Mouse (Mus musculus): Measurements from ENCODE around the gene Fbxo41. TPM values are rescaled to one million over a fixed set of nuclear protein-coding genes. Genes with fewer than 3 reads are reported as not detected.

The Fbxo41 gene
- polyA plus RNA-seq, 1 experiment from 2014 or later = 0.47 TPM

DNA sequence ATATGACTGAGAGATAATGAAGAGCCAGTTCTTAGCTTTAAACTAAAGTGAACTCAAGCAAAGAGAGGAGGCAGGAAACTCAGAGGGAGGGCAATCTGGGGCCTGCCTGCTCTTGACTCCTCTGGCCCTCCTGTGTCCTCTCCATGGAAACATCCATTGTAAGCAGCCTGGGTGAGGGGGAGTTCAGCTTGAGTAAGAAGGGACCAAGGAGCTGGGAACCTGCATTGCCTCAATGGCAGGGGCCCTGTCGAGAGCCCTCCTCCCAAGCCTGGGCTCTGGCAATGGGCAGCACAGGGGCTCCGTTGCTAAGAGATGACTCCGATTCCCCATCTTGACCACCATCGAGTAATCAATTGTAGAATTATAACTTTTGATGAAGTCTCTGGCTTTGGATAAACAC lies 14.3 kb downstream of the Fbxo41 start:
- no peak overlapping the region for H3K9ac ChIP-seq
- 81% methylated on average over 4 of the region's 4 CpGs for WGBS
- H3K27me3 ChIP-seq = peaks cover 68% of the 10 kb centered on the region
- H3K36me3 ChIP-seq = no peaks in the 10 kb centered on the region
- H3K4me3 ChIP-seq = no peak overlapping the region
- no peaks in the 10 kb centered on the region for H3K9me3 ChIP-seq
- H3K4me2 ChIP-seq (replicated peaks) = no peak overlapping the region
- H3K27ac ChIP-seq = no peak overlapping the region
- ATAC-seq (ENCODE audit: low FRiP score, low read depth) = no peak
- H3K4me1 ChIP-seq = peaks cover 36% of the 10 kb centered on the region

DNA sequence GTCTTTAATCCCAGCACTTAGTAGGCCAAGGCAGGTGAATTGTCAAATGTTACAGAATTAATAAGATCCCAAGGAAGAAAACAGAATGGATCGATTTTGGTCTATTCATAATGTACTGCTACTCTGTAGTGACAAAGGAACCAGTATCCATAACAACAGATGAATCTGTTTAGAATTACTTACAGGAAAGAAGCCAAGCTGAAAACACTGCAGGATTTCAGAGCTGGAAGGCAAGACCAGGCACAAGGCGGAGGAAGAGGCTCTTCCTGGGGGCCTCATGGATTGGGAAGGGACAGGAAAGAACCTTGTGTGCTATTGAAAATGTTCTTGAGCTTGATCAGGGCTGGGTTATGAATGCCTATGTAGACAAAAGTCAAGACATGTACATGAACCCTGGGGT lies 17.1 kb downstream of the Fbxo41 start:
- H3K27me3 ChIP-seq = peaks cover 93% of the 10 kb centered on the region
- no peaks in the 10 kb centered on the region for H3K9me3 ChIP-seq
- no peak overlapping the region for H3K27ac ChIP-seq
- H3K4me2 ChIP-seq (replicated peaks) = no peak overlapping the region
- 66% methylated on average over 2 of the region's 2 CpGs for WGBS
- no peaks in the 10 kb centered on the region for H3K36me3 ChIP-seq
- H3K4me3 ChIP-seq = no peak overlapping the region
- H3K4me1 ChIP-seq = peaks cover 30% of the 10 kb centered on the region
- no peak for ATAC-seq (ENCODE audit: low FRiP score, low read depth)
- no peak overlapping the region for H3K9ac ChIP-seq

GRCm38 (mm10) chr6:85483843-85484721 lies 18.7 kb downstream of the Fbxo41 start:
- H3K4me1 ChIP-seq = peaks cover 16% of the 10 kb centered on the region
- ATAC-seq (ENCODE audit: low FRiP score, low read depth) = no peak
- no peak overlapping the region for H3K27ac ChIP-seq
- H3K27me3 ChIP-seq = peaks cover 99% of the 10 kb centered on the region
- H3K36me3 ChIP-seq = no peaks in the 10 kb centered on the region
- peak overlapping the region; percentile 45 for H3K4me3 ChIP-seq
- no peaks in the 10 kb centered on the region for H3K9me3 ChIP-seq
- WGBS = 4% methylated on average over 92 of the region's 92 CpGs
- peak overlapping the region; percentile 35; the same call in 1 of the 2 replicates for H3K9ac ChIP-seq
- H3K4me2 ChIP-seq (replicated peaks) = peak overlapping the region; percentile 71

DNA sequence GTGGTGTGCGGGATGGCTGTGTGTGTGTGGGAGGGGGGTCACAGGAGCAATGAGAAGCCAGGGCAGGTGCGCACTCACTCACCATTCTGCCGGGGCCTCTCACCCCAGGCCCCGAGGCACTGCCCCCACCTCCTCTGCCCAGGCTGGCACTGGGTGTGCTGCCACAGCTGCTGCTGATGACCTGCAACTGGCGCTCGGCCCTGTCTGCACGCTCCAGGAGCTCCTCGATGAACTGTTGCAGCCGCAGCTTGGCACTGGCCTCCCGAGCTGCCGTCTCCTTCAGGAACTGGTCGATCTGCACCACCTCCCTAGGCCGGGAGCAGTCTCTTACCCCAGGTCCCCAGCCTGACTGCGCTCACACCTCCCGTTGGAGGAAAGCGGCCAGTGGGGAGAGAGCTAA lies 22.1 kb downstream of the Fbxo41 start:
- Histone ChIP-seq H3K4me1 (peaks cover 21% of the 10 kb centered on the region), H3K27me3 (peaks cover 81% of the 10 kb centered on the region), H3K9ac (no peak overlapping the region), H3K4me2 (replicated peaks) (no peak overlapping the region), H3K36me3 (no peaks in the 10 kb centered on the region), H3K9me3 (no peaks in the 10 kb centered on the region), H3K27ac (no peak overlapping the region), H3K4me3 (no peak overlapping the region)
- no peak for ATAC-seq (ENCODE audit: low FRiP score, low read depth)
- WGBS = 71% methylated on average over 16 of the region's 16 CpGs

DNA sequence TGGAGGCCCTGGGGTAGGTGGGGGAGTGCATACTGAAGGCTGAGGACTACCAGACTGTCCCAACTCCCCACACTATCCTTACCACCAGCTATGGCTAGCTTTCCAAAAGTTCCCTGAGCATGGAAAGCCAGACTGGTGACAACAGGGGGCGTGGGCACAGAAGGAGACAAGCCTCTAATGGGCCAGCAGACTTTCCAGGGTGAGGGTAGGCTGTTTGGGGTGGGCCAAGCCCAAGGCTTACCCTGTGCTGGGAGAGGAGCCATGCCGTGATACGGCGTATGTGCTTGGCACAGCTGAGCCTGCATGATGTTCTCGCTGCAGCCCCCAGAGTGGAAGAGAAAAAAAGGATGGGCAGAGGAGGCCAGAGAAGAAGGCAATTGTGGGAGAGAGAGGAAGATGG lies 22.8 kb downstream of the Fbxo41 start:
- 85% methylated on average over 5 of the region's 5 CpGs for WGBS
- H3K9me3 ChIP-seq = no peaks in the 10 kb centered on the region
- H3K27me3 ChIP-seq = peaks cover 74% of the 10 kb centered on the region
- H3K4me1 ChIP-seq = peaks cover 21% of the 10 kb centered on the region
- no peak overlapping the region for H3K9ac ChIP-seq
- no peak for ATAC-seq (ENCODE audit: low FRiP score, low read depth)
- H3K27ac ChIP-seq = no peak overlapping the region
- no peak overlapping the region for H3K4me3 ChIP-seq
- H3K36me3 ChIP-seq = no peaks in the 10 kb centered on the region
- H3K4me2 ChIP-seq (replicated peaks) = no peak overlapping the region

- no peak for ATAC-seq (ENCODE audit: low FRiP score, low read depth)
- Histone ChIP-seq H3K36me3 (no peaks in the 10 kb centered on the region), H3K4me1 (peaks cover 8% of the 10 kb centered on the region; the same call in 1 of the 2 replicates), H3K4me2 (replicated peaks) (no peak overlapping the region), H3K27me3 (peaks cover 58% of the 10 kb centered on the region), H3K4me3 (no peak overlapping the region), H3K9me3 (no peaks in the 10 kb centered on the region), H3K27ac (no peak overlapping the region), H3K9ac (no peak overlapping the region)
- 47% methylated on average over 14 of the region's 14 CpGs for WGBS
These were observed 24.4 kb downstream of the Fbxo41 start for GRCm38 (mm10) chr6:85478416-85478815.

DNA sequence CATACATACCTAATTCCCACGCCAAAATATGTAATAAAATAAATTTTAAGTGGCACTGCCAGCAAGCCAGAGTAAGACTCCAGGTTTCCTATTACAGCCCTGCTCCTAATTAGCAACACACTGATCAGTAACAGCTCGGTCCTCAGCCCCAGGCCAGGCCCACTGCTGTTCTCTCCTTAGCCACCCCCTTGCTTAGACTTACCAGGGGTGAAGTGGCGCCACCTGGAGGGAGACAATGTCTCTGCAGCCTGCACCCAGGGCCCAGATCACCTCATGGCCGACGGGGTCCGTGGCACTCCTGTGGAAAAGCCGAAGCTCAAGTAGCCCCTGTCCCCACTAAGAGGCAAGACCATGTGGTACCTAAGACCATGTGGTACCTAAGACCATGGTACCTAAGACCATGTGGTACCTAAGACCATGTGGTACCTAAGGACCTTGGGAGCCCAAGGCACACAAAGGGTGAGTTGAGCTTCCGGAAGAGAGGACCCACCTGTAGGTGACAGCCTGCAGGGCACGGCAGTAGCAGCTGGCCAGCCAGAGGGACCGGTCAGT lies 25.4 kb downstream of the Fbxo41 start:
- Histone ChIP-seq H3K9me3 (no peaks in the 10 kb centered on the region), H3K27ac (no peak overlapping the region), H3K4me3 (no peak overlapping the region), H3K4me2 (replicated peaks) (no peak overlapping the region), H3K27me3 (peaks cover 49% of the 10 kb centered on the region), H3K9ac (no peak overlapping the region), H3K4me1 (peaks cover 8% of the 10 kb centered on the region; the same call in 1 of the 2 replicates), H3K36me3 (no peaks in the 10 kb centered on the region)
- WGBS = 28% methylated on average over 10 of the region's 10 CpGs
- peak; percentile 43; the same call in 1 of the 2 replicates for ATAC-seq (ENCODE audit: low FRiP score, low read depth)

DNA sequence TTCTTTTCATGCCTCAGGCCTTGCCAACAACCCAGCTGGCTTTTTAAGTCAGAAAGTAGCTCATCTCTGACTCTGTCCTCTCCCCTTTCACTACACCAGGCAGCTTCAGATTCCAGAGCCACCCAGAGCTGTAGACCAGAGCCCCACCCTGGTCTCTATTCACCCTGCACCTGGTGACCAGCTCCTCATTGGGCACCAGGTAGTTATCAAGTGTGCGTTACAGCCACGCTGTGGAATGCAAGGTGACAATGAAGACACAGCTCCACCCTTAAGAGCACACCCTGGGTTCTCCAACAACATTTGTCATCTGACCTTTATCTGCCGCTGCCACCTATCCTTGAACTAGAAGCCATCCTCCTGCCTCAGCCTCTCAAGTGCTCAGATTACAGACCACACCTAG lies 27.2 kb downstream of the Fbxo41 start:
- no peak for ATAC-seq (ENCODE audit: low FRiP score, low read depth)
- Histone ChIP-seq H3K4me1 (peaks cover 8% of the 10 kb centered on the region; the same call in 1 of the 2 replicates), H3K4me2 (replicated peaks) (no peak overlapping the region)

DNA sequence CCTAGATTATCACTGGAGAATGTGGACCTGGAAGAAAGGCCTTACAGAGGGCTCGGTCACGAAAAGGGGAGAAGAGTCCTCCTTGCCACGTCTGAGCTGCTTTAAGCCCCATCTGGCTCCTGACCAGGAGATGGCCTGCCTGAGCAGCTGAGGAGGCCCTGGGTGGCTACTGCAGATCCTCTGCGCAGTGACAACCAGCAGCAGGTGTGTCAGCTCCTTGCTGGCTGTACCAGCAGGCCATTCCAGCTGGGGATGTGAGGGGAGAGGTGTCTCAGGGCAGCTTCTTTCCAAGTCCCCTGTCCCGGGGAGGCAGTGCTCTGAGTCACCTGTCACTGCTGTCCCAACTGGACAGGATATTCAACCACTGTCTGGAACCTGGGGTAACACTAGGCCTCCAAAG lies 30.3 kb downstream of the Fbxo41 start:
- Histone ChIP-seq H3K4me3 (no peak overlapping the region), H3K4me1 (peaks cover 2% of the 10 kb centered on the region; the same call in 1 of the 2 replicates), H3K36me3 (peaks cover 22% of the 10 kb centered on the region), H3K27ac (no peak overlapping the region), H3K4me2 (replicated peaks) (no peak overlapping the region), H3K9ac (no peak overlapping the region), H3K9me3 (no peaks in the 10 kb centered on the region), H3K27me3 (peaks cover 4% of the 10 kb centered on the region; the same call in 1 of the 2 replicates)
- 57% methylated on average over 5 of the region's 5 CpGs for WGBS
- ATAC-seq (ENCODE audit: low FRiP score, low read depth) = no peak

More for the DNA sequence above, 27.2 kb downstream of the Fbxo41 start:
- Histone ChIP-seq H3K9ac (no peak overlapping the region), H3K27me3 (peaks cover 33% of the 10 kb centered on the region), H3K27ac (no peak overlapping the region), H3K36me3 (no peaks in the 10 kb centered on the region), H3K9me3 (no peaks in the 10 kb centered on the region), H3K4me3 (no peak overlapping the region)
- 87% methylated on average over 3 of the region's 3 CpGs for WGBS

GRCm38 (mm10) chr6:85471962-85472361 lies 30.8 kb downstream of the Fbxo41 start:
- 61% methylated on average over 8 of the region's 8 CpGs for WGBS
- no peak for ATAC-seq (ENCODE audit: low FRiP score, low read depth)
- 0 out of 2 replicates have a peak, but pooled peaks cover 3% of the 10 kb centered on the region for H3K27me3 ChIP-seq
- no peaks in the 10 kb centered on the region for H3K9me3 ChIP-seq
- H3K36me3 ChIP-seq = peaks cover 28% of the 10 kb centered on the region
- H3K4me1 ChIP-seq = no peaks in the 10 kb centered on the region
- no peak overlapping the region for H3K4me2 ChIP-seq (replicated peaks)
- no peak overlapping the region for H3K27ac ChIP-seq
- H3K9ac ChIP-seq = peak overlapping the region; percentile 31
- H3K4me3 ChIP-seq = no peak overlapping the region

DNA sequence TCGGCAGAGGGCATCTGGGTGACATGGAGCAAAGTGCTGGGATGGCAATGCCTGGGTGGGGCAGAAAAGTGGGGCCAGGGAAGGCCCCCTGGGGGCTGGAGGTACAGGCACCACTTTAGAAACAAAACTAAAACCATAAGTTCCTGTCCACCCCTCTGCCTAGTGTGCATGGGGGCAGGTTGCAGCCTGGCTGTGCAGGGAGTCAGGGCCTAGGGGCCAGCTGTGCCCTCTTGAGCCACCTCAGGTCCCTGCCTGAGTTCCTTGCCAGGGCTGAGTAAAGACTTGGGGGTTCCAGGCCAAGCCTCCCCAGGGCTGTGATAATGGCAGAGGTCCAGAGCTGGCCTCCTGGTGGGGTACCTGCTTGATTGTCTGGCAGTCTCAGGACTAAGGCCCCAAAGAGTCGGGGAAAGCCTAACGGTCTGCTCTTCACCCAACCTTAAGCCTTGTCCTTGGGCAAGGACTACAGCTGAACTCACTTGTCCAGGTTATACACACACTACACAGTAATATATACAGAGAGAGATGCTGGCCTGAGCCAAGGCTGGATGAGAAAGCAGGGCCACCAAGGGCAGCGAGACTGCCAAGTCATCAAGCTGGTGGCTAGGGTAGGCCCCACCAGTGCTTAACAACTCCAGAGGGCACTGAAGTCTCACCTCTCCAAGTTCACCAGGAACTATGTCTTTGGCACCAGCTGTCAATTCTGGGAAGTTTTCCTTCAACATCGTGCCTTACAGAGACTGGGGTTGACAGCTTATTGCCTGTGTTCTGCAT lies 32.9 kb downstream of the Fbxo41 start:
- H3K9ac ChIP-seq = no peak overlapping the region
- no peaks in the 10 kb centered on the region for H3K4me1 ChIP-seq
- no peaks in the 10 kb centered on the region for H3K9me3 ChIP-seq
- 0 out of 2 replicates have a peak, but pooled peaks have one; percentile 29 for ATAC-seq (ENCODE audit: low FRiP score, low read depth)
- peaks cover 49% of the 10 kb centered on the region for H3K36me3 ChIP-seq
- 0 out of 2 replicates have a peak, but pooled peaks cover 3% of the 10 kb centered on the region for H3K27me3 ChIP-seq
- H3K4me3 ChIP-seq = no peak overlapping the region
- 0 out of 2 replicates have a peak overlapping the region, but pooled peaks have one; percentile 39 for H3K27ac ChIP-seq
- 73% methylated on average over 5 of the region's 5 CpGs for WGBS
- H3K4me2 ChIP-seq (replicated peaks) = no peak overlapping the region

GRCm38 (mm10) chr6:85465381-85465780 lies 37.4 kb downstream of the Fbxo41 start:
- ATAC-seq (ENCODE audit: low FRiP score, low read depth) = no peak
- peaks cover 92% of the 10 kb centered on the region for H3K36me3 ChIP-seq
- no peaks in the 10 kb centered on the region for H3K27me3 ChIP-seq

More at GRCm38 (mm10) chr6:85465381-85465780, 37.4 kb downstream of the Fbxo41 start:
- no peaks in the 10 kb centered on the region for H3K4me1 ChIP-seq
- no peak overlapping the region for H3K4me3 ChIP-seq
- no peaks in the 10 kb centered on the region for H3K9me3 ChIP-seq
- no peak overlapping the region for H3K4me2 ChIP-seq (replicated peaks)
- no peak overlapping the region for H3K9ac ChIP-seq
- no peak overlapping the region for H3K27ac ChIP-seq
